Mouse (Mus musculus) embryonic fibroblast, embryonic 13.5 days (primary cell): Measurements from ENCODE around the gene D130043K22Rik.

ENCODE experiments used
- CTCF ChIP-seq: IDR thresholded peaks from 2 replicates; pipeline ENCODE4 v1.5.1; 2011; ENCODE audit warnings: mild to moderate bottlenecking, control low read depth, low read length, moderate library complexity, borderline replicate concordance; ENCODE audit not compliant: insufficient read depth
- POLR2A ChIP-seq: IDR thresholded peaks from 2 replicates; pipeline ENCODE4 v1.6.1; 2011; ENCODE audit warnings: low read depth, mild to moderate bottlenecking, control low read depth, low read length, moderate library complexity

DNA sequence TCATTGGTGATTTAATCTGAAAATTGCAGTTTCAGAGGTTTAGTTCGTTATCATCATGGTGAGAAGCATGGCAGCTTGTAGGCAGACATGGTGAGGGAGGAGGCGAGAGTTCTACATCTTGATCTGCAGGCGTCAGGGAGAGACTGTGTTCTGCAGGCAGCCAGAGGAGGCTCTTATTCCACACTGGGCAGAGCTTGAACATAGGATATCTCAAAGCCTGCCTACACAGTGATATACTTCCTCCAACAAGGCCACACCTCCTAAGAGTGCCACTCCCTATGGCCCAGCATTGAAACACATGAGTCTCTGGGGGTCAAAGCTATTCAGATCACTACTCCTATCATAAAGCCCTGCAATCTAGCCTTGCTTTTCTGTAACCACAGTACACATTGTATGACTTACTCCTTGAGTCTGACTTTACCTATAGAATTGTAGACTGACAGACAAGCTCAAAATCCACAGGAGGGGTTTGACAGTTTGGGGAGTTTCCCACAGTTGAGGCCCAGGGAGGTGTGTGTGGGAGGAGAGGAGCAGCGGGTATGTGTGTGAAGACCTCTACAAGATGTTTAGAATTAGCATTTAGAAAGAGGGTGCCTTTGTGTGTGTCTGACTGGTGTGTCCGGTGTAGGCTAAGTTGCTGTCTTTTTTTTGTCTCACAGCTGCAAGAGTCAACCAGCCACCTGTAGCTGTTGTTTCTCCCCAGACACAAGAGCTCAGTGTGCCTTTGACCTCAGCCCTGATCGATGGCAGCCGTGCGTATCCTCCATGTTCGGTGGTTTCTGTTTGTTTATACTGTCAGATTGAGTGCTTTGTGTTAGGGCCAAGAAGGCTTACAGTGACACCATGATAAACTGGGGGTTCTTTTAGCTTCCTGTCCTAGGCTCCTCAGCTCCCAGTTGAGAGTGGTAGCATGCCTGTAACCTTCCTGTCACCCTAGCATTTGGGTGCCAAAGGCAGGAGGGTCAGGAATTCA is 21.8 kb downstream of the D130043K22Rik start:
- no peak for TF ChIP-seq POLR2A
- no peak for TF ChIP-seq CTCF
